Mouse (Mus musculus) mouse trophoblast stem cell (cell line): ENCODE data around the gene Catsper4.

Experiments used
- in situ Hi-C, 2 experiments: fragments of 300-500 bp; cut with MseI, MboI; formaldehyde crosslinking; loops; 2 replicates in 1 of 2; 3 replicates in 1 of 2; pipeline ENCODE4 v1.15.1; 2025

Gene Catsper4

DNA sequence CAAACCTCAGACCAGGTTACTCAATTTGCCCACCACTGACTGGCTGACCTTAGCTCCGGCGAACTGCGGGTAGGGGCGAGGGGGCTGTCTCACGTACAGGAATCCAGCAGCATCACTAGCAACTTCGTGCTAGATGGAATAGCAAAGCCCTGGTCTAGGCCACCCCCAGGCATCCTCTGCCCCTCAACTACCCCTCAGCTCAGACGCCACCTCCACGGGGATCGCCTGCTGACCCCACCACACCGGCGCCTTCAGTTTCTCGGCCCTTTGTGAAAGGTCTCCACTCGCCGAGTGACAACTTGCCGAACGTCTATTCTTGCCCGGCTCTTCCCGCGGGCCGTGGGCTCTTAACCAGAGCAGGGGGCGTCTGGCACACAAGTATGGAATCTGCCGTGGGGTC is 40.9 kb downstream of the Catsper4 start:
- in situ Hi-C loops = no loop called here

DNA sequence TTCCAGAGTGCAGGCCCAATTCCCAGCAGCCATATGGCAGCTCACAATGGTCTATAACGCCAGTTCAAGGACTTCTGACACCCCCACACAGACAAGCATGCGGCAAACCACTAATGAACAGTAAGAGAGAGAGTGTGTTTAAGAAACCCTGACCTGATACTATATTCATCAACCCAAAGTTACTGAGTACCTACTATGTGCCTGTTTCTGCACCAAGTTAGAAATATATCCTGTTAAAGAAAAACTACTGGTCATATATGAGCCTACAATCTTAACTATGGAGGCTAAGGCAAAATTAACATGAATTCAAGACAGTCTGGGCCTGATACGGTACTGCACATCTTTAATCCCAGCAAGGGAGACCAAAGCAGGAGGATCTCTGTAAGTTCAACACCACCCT is 41.6 kb downstream of the Catsper4 start:
- in situ Hi-C loops = no loop called here

DNA sequence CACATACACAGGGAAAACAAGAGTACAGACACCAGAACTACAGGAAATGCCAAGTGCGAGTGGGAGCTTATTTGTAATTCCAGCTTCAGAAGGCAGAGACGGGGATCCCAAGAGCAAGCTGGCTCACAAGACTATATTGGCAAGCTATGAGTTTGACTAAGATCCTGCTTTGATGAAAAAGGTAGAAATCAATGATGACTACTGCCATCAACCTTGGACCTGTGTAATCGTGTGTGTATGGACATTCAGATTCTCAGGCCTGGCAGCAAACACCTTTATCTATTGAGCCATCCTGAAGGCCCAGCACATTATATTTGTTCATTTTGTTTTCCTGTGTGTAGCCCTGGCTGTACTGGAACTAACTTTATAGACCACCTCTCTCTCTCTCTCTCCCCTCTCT is 43.5 kb downstream of the Catsper4 start:
- in situ Hi-C loops = no loop called here

DNA sequence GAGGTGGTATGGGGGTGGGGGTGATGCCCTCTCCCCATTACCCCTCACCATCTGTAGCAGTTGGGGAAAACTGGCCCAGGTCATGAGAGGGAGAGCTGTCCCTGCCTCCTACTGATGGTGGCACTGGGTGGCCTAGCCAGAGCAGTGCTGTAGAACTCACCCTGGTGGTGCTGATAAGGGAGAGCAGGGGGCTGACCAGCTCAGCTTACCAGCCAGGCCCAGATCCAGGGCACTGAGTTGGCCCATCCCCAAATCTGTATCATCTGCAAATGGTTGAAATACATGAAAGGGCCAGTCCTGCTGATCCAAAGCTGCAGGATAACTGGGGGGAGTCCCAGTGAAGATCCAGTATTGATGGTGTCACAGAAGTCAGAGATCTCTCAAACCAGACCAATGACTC is 45.4 kb downstream of the Catsper4 start:
- in situ Hi-C loops = no loop called here

DNA sequence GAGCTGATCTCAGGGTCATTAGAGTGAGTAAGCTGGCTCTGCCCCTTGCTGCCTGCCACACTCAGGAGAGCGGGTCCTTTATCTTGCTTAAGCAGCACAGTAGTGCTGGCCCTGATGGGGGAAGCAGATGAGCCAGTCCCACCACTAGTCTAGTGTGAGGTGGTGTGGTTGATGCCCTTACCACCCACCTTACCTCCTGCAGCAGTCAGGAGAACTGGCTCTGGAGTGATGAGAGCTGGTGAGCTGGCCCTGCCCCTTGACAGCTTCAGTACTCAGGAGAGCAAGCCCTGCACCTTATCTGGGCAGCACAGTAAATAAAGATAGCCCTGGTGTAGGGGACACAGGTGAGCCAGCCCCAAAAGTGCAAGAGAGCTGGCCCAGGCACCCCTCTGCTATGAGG is 46.1 kb downstream of the Catsper4 start:
- in situ Hi-C loops = no loop called here

DNA sequence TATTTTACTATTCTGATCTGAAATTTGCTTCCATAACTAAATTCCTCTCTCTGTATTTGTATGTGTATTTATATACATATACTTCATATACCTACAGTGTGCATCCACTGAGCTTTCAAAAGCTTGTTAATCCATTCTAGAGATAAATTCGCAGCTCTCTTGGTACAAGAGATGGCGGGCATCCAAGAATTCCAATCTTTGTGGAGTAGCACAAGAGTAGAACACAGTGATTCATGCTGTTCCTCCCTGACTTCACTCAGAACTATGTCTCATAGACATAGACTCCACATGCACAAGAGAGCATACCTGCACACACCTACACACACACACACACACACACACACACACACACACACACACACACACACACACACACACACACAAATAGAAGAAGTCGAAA is 54.8 kb downstream of the Catsper4 start:
- in situ Hi-C loops = no loop called here

DNA sequence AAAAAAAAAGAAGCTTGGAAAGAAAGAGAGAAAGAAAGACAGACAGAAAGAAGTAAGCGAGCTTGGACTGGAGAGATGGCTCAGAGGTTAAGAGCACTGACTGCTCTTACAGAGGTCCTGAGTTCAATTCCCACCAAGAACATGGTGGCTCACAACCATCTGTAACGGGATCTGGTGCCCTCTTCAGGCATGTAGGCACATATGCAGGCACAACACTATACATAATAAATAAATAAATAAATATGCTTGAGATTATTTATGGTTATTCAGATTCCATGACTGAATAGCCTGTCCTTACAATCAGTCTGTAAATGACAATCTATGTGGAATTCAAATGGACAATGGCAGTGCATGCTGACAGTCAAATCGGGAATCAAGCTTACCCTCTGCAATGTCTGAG is 60.3 kb downstream of the Catsper4 start:
- in situ Hi-C loops = no loop called here

DNA sequence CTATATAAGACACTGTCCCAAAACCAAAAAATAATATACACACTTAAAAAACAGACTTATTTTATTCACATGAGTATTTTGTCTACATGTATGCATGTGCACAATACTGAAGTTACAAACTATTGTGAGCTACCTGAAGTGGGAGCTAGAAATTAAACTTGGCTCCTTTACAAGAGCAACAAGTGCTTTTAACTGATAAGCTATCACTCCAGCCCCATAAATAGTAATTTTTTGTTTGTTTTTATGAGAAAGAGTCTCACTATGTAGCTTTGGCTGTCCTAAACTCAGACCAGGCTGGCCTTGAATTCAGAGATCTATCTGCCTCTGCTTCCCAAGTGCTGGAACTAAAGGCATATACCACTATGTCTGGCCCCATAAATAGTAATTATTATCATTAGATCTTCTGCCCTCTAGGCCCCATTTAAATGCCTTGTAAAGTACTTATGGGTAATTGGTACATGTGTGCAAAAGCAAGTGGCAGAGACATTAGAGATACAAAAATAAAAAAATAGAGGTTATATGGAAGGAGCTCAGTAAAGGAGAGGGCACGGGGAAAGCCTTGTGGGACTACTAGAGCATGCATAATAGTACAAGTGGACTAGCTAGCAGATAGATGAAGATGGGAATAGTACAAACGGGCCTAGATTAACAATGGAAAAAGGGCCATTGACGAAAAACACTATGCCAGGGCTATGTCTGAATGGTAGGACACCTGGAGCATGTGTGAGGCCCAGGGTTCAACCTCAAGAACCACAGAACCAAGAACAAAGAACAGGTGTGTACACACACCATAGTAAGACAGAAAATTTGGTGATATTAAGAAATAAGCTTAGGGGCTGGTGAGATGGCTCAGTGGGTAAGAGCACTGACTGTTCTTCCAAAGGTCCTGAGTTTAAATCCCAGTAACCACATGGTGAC is 61.4 kb downstream of the Catsper4 start:
- in situ Hi-C loops = no loop called here

DNA sequence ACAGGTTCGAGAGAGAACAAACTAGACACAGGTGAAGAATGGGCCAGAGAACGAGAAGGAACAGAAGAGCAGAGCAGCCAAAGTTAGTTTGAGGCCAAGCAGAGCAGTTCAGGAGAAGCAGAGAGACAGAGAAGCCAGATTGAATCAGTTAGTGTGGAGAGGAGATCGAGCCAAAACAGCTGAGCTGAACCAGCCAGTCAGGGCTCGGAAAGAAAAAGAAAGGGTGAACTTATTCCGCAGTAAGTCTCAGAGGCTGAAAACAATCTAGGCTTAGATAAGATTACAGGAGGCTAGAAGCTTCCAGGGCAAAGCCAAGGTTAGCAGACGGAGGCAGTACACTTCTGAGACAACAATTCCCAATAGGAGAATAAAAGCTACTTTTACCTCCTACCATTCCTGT is 62.2 kb downstream of the Catsper4 start:
- in situ Hi-C loops = no loop called here

DNA sequence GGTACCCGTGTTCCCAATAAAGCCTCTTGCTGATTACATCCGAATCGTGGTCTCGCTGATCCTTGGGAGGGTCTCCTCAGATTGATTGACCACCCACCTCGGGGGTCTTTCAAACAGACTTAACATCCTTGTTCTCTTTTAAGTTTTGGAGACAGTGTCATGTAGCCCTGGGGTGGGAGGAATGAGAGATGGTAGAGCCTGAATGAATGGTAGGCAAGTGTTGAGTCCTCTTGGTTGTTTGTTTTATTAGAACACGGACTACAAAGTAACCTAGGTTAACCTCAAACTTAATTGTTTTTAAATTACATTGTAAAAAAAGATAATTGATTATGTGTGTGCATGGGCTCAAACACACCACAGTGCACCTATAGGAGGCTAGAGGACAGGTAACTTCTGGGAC is 62.6 kb downstream of the Catsper4 start:
- in situ Hi-C loops = no loop called here
